Mouse (Mus musculus): Measurements from ENCODE around the gene Sidt2. TPM values are rescaled to one million over a fixed set of nuclear protein-coding genes. Genes with fewer than 3 reads are reported as not detected.

The Sidt2 gene
- 9.5 and 30.5 TPM in 2 replicates for polyA plus RNA-seq (2012; ENCODE audit: insufficient read depth, low replicate concordance)

- TF ChIP-seq FLI1 (IDR thresholded peaks at IDR 0.05; ENCODE audit: low read length) = no peak
- TF ChIP-seq GATA1 (IDR thresholded peaks at IDR 0.05; ENCODE audit: borderline replicate concordance, low read length) = no peak
- H3K4me3 ChIP-seq (replicated peaks) = peak within 1 kb of the TSS; percentile 99
- no peaks in the 10 kb centered on the region for H3K27me3 ChIP-seq (replicated peaks)
- no peaks in the 10 kb centered on the region for H3K9me3 ChIP-seq
- peaks cover 38% of the 10 kb centered on the region for H3K4me1 ChIP-seq
- H3K36me3 ChIP-seq (replicated peaks; ENCODE audit: low read length) = peaks cover 44% of the 10 kb centered on the region
These were observed at the start of gene Sidt2 for GRCm38 (mm10) chr9:45955107-45955963. TSS of gene Sidt2 (minus strand) at chr9:45955258.

- H3K4me1 ChIP-seq = peaks cover 34% of the 10 kb centered on the region
- TF ChIP-seq FLI1 (IDR thresholded peaks at IDR 0.05; ENCODE audit: low read length) (no peak), GATA1 (IDR thresholded peaks at IDR 0.05; ENCODE audit: borderline replicate concordance, low read length) (no peak)
- H3K36me3 ChIP-seq (replicated peaks; ENCODE audit: low read length) = no peaks in the 10 kb centered on the region
- H3K4me3 ChIP-seq (replicated peaks) = no peak overlapping the region
- H3K27me3 ChIP-seq (replicated peaks) = peaks cover 7% of the 10 kb centered on the region
- H3K9me3 ChIP-seq = no peaks in the 10 kb centered on the region
These were observed 49.5 kb upstream of the Sidt2 start for GRCm38 (mm10) chr9:46004529-46004928.

GRCm38 (mm10) chr9:46003729-46004128, 48.7 kb upstream of the Sidt2 start:
- Histone ChIP-seq H3K4me3 (replicated peaks) (no peak overlapping the region), H3K36me3 (replicated peaks; ENCODE audit: low read length) (no peaks in the 10 kb centered on the region), H3K9me3 (no peaks in the 10 kb centered on the region), H3K27me3 (replicated peaks) (peaks cover 12% of the 10 kb centered on the region), H3K4me1 (peaks cover 26% of the 10 kb centered on the region)
- TF ChIP-seq GATA1 (IDR thresholded peaks at IDR 0.05; ENCODE audit: borderline replicate concordance, low read length) (no peak), FLI1 (IDR thresholded peaks at IDR 0.05; ENCODE audit: low read length) (no peak)

- TF ChIP-seq GATA1 (IDR thresholded peaks at IDR 0.05; ENCODE audit: borderline replicate concordance, low read length) (no peak), FLI1 (IDR thresholded peaks at IDR 0.05; ENCODE audit: low read length) (no peak)
- H3K9me3 ChIP-seq = no peaks in the 10 kb centered on the region
- peaks cover 12% of the 10 kb centered on the region for H3K27me3 ChIP-seq (replicated peaks)
- no peaks in the 10 kb centered on the region for H3K36me3 ChIP-seq (replicated peaks; ENCODE audit: low read length)
- peaks cover 7% of the 10 kb centered on the region for H3K4me1 ChIP-seq
- H3K4me3 ChIP-seq (replicated peaks) = no peak overlapping the region
These were observed 44.0 kb upstream of the Sidt2 start for GRCm38 (mm10) chr9:45999009-45999408.

- TF ChIP-seq GATA1 (IDR thresholded peaks at IDR 0.05; ENCODE audit: borderline replicate concordance, low read length) = no peak
- TF ChIP-seq FLI1 (IDR thresholded peaks at IDR 0.05; ENCODE audit: low read length) = no peak
- Histone ChIP-seq H3K4me3 (replicated peaks) (peak overlapping the region; percentile 98), H3K36me3 (replicated peaks; ENCODE audit: low read length) (peaks cover 16% of the 10 kb centered on the region), H3K27me3 (replicated peaks) (peaks cover 2% of the 10 kb centered on the region), H3K9me3 (no peaks in the 10 kb centered on the region), H3K4me1 (peaks cover 53% of the 10 kb centered on the region)
These were observed 30.1 kb upstream of the Sidt2 start for GRCm38 (mm10) chr9:45985229-45985567.

- TF ChIP-seq GATA1 (IDR thresholded peaks at IDR 0.05; ENCODE audit: borderline replicate concordance, low read length) = no peak
- TF ChIP-seq FLI1 (IDR thresholded peaks at IDR 0.05; ENCODE audit: low read length) = peak; percentile 77; the same call in 1 of the 2 replicates
- no peaks in the 10 kb centered on the region for H3K27me3 ChIP-seq (replicated peaks)
- peak overlapping the region; percentile 98 for H3K4me3 ChIP-seq (replicated peaks)
- peaks cover 20% of the 10 kb centered on the region for H3K36me3 ChIP-seq (replicated peaks; ENCODE audit: low read length)
- H3K4me1 ChIP-seq = peaks cover 59% of the 10 kb centered on the region
- H3K9me3 ChIP-seq = no peaks in the 10 kb centered on the region
These were observed 29.6 kb upstream of the Sidt2 start for GRCm38 (mm10) chr9:45984409-45985228.

GRCm38 (mm10) chr9:45983676-45984408, 28.8 kb upstream of the Sidt2 start:
- TF ChIP-seq FLI1 (IDR thresholded peaks at IDR 0.05; ENCODE audit: low read length) = no peak
- no peak for TF ChIP-seq GATA1 (IDR thresholded peaks at IDR 0.05; ENCODE audit: borderline replicate concordance, low read length)
- Histone ChIP-seq H3K27me3 (replicated peaks) (no peaks in the 10 kb centered on the region), H3K4me1 (peaks cover 66% of the 10 kb centered on the region), H3K4me3 (replicated peaks) (peak overlapping the region; percentile 98), H3K9me3 (no peaks in the 10 kb centered on the region), H3K36me3 (replicated peaks; ENCODE audit: low read length) (peaks cover 25% of the 10 kb centered on the region)

GRCm38 (mm10) chr9:45981331-45981730, 26.3 kb upstream of the Sidt2 start:
- H3K4me3 ChIP-seq (replicated peaks) = no peak overlapping the region
- no peaks in the 10 kb centered on the region for H3K9me3 ChIP-seq
- peaks cover 49% of the 10 kb centered on the region for H3K36me3 ChIP-seq (replicated peaks; ENCODE audit: low read length)
- peaks cover 78% of the 10 kb centered on the region for H3K4me1 ChIP-seq
- no peaks in the 10 kb centered on the region for H3K27me3 ChIP-seq (replicated peaks)
- no peak for TF ChIP-seq GATA1 (IDR thresholded peaks at IDR 0.05; ENCODE audit: borderline replicate concordance, low read length)
- TF ChIP-seq FLI1 (IDR thresholded peaks at IDR 0.05; ENCODE audit: low read length) = no peak

- Histone ChIP-seq H3K4me1 (peaks cover 72% of the 10 kb centered on the region), H3K9me3 (no peaks in the 10 kb centered on the region), H3K4me3 (replicated peaks) (no peak overlapping the region), H3K36me3 (replicated peaks; ENCODE audit: low read length) (peaks cover 56% of the 10 kb centered on the region), H3K27me3 (replicated peaks) (no peaks in the 10 kb centered on the region)
- no peak for TF ChIP-seq GATA1 (IDR thresholded peaks at IDR 0.05; ENCODE audit: borderline replicate concordance, low read length)
- no peak for TF ChIP-seq FLI1 (IDR thresholded peaks at IDR 0.05; ENCODE audit: low read length)
These were observed 25.6 kb upstream of the Sidt2 start for GRCm38 (mm10) chr9:45980611-45981010.

All from megakaryocyte, embryonic 14.5 days (primary cell).